Mouse (Mus musculus) fibroblast of lung, adult 2 months (primary cell): ENCODE measurements around the gene Kcnh8.

ENCODE experiments used
- DNase-seq: peaks from one replicate; pipeline ENCODE4 v3.0.0-alpha.2; 2011; ENCODE audit warnings: low read depth

Kcnh8 gene

DNA sequence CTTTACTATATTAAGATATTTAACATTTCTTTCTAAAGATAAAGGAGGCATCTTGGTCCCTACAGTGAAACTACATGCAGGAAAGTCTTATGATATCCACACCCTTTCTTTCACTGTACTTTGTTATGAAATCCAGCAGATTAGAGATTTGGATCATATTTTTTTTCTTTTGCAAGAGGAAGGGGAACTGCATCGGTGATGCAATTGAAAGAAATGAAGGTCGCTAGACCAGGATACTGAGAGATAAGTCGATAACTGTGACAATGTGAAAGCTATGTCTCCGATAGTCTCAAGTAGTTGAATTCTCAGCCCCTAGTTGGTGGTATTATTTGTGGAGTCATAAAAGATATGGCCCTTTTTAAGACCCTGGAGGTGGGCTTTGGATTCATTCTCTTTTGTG, 227.2 kb downstream of the Kcnh8 start:
- DNase-seq = no peak

DNA sequence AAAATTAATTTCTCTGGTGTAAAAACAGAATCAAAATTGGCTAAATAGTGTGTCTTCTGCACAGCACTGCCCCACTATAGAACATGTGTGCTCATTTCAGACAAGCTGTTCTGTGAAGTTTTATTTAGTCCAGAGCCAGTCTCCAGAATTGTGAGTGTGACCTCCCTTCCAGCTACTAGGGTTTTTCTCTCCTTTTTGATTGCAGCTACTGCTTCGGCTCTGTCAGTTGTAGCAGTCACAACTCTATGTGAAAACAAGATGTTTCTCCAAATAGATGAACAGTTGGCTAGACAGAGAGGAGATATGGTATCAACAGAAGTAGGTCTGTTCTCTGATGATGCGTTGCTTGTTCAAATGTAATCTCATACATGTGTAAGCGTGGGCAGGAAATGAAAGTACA, 270.7 kb downstream of the Kcnh8 start:
- no peak for DNase-seq

DNA sequence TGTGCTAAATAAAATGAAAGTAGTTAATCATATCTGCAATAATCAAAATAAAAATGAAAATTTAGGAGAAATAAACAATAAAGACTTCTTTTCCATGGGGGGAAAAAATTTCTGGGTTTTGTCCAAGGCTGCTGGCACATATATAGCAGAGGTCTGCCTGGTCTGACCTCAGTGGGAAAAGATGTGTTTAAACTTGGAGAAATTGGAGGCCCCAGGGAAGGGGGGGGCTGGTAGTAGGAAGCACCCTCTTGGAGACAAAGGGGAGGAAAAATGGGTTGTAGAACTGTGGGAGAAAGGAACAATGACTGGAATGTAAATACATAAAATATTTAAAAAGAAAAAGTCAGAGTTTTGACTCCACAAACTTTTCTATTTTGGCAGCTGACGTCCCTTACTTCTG, 276.5 kb downstream of the Kcnh8 start:
- no peak for DNase-seq

DNA sequence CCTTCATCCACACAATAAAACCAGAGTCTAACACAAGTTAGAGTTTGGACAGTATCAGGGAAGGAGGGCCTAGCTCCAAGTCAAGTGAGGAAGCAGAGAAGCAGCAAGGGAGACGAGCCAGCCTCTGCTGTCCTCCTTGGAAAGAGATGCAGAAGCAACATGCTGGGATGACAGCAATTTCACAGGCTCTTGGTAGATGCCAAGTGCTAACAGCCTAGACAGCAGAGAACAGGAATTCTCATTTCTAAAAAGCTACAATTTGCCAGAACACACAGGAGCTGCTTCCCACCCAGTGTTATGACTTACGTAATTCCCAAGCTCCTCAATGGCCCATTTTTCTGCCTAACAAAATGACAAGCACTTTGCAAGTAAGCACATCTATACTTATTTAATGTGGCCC, 277.5 kb downstream of the Kcnh8 start:
- DNase-seq = no peak

DNA sequence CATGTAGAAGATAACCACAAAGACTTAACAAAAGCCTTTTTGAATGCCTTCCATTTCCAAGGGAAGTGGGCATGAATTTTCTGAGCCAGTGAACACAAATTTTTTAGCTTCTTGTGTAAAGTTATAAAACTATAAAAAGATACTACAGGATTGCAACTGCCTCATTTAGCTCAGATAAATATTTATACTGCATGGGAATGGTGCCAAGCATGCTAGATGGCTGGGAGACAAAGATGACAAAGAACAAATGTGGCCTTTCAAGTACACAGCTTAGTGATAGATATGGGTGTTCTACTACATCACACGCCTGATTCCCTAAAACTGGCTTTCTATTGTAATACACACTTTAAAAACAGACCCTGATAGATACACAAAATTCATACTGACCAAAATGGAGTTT, 282.7 kb downstream of the Kcnh8 start:
- no peak for DNase-seq

DNA sequence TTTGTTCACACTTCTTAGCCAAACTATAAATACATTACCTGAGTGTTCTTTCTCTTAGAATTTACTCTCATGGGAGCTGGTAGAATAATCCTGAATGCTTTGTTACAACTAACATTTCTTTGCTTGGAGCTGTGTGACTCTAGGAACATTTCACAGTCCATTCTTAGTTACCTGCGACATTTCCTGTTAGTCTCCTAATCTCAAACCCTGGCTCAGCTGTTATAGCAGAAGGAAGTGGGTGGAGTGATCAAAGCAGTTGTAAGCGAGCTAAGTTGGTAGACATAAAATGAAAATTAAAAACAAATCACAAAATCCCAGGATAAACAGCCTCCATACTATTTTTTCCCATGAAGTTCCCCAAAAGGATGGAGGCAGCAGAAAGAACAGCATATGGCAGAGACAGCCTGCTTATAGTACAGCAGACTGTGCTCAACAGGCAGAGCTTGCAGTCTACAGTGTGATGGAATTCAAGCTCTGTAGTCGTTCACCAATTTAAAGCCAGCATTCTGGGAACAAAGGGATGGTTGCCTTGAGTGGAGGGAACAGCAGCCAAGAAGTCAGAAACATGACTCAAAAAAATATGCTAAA, 318.1 kb downstream of the Kcnh8 start:
- no peak for DNase-seq

DNA sequence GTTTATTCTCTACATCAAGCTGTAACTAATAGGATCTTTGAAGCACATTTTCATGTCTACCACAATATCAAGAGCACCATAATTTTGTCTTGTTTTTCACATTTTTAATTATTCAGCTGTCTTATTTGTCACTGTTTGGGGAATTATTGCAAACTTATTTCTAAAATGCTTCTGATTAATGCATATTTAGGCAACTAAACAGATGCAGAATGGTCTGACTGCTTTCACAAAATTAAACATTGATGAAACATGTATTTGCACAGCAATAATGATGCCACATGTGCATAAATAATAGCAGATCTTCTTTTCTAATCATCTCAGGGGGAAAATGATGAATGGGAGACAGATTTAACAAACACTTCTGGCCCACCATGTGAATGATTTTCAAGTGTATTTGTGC, 341.5 kb downstream of the Kcnh8 start:
- DNase-seq = no peak

DNA sequence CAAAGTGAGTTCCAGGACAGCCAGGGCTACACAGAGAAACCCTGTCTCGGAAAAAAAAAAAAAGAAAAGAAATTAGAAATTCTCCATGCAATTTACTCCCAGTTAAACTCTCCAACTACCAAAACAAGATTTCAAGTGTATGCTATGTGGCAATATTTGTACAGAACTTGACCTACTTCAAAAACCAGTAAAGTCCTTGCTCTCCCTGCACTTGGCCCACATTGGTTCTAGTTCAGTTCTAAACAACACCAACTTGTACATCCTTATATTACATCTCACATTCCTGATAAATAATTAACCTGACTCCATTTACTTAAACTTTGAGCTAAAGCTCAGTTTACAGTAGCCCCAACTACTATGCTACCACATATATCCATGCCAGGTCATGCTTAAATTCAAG, 370.2 kb downstream of the Kcnh8 start:
- DNase-seq = no peak

DNA sequence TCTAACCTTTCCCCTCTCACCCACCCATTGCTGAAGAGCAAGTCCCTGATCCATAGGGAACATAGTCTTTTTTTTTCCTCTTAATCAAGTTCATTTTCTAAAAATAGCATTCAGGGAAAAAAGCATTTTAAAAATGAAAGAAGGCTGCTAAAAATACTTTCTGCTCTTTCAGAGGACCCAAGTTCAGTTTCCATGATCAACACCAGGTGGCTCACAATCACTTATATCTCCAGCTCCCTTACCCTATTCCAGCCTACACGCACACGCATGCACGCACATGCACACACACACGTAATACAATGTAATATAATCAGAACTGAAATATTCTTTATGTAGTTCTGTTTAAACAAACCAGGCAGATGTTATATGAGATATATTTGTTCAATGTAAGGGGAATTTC, 378.4 kb downstream of the Kcnh8 start:
- DNase-seq = no peak
